Mouse (Mus musculus) MEL (cell line): Measurements from ENCODE around the gene G6pc. TPM values are rescaled to one million over a fixed set of nuclear protein-coding genes. Genes with fewer than 3 reads are reported as not detected.

Experiments used
- DNase-seq: peaks from one replicate; pipeline ENCODE4 v3.0.0; 2011; ENCODE audit warnings: low read depth, low spot score
- H3K27ac ChIP-seq: 2 replicates; pipeline ENCODE4 v1.5.1; 2012; ENCODE audit warnings: low read depth, mild to moderate bottlenecking, control low read depth, low read length, moderate library complexity; ENCODE audit not compliant: control insufficient read depth
- H3K27me3 ChIP-seq, 2 experiments: fragments of 150-350 bp in 1 of 2; sonication (generic) in 1 of 2; 2 replicates each; pipeline ENCODE4 v1.6.1; 2012; ENCODE audit warnings: low read length in 2 of 2, mild to moderate bottlenecking in 2 of 2, improper control_type of control experiment in 1 of 2, moderate library complexity in 1 of 2; ENCODE audit not compliant: insufficient read depth in 2 of 2, control insufficient read depth in 1 of 2
- H3K36me3 ChIP-seq, 2 experiments: 2 replicates each; pipeline ENCODE4 v1.6.1; 2012 to 2014; ENCODE audit warnings: low read length in 2 of 2, improper control_type of control experiment in 1 of 2, inconsistent platforms in 1 of 2, mild to moderate bottlenecking in 1 of 2; ENCODE audit not compliant: insufficient read depth in 2 of 2, control insufficient read depth in 1 of 2
- H3K4me1 ChIP-seq, 2 experiments: fragments of 150-350 bp in 1 of 2; sonication (generic) in 1 of 2; 2 replicates each; pipeline ENCODE4 v1.6.1; 2012; ENCODE audit warnings: low read length in 2 of 2, improper control_type of control experiment in 1 of 2, mild to moderate bottlenecking in 1 of 2; ENCODE audit not compliant: insufficient read depth in 2 of 2, control insufficient read depth in 1 of 2
- H3K4me3 ChIP-seq, 2 experiments: fragments of 150-350 bp in 1 of 2; sonication (generic) in 1 of 2; 2 replicates each; pipeline ENCODE4 v1.5.1; 2012; ENCODE audit warnings: low read depth in 2 of 2, low read length in 2 of 2, mild to moderate bottlenecking in 2 of 2, moderate library complexity in 2 of 2, control low read depth in 1 of 2, improper control_type of control experiment in 1 of 2; ENCODE audit not compliant: control insufficient read depth in 1 of 2, insufficient read depth in 1 of 2
- H3K79me2 ChIP-seq: 2 replicates; pipeline ENCODE4 v1.6.1; 2012; ENCODE audit warnings: mild to moderate bottlenecking, low read length, moderate library complexity; ENCODE audit not compliant: control insufficient read depth, poor library complexity, insufficient read depth
- H3K9ac ChIP-seq: 2 replicates; pipeline ENCODE4 v1.6.1; 2012; ENCODE audit warnings: low read depth, mild to moderate bottlenecking, control low read depth, low read length, moderate library complexity; ENCODE audit not compliant: control insufficient read depth, poor library complexity, severe bottlenecking
- H3K9me3 ChIP-seq: fragments of 150-350 bp; sonication (generic); replicated peaks from 2 replicates; pipeline ENCODE4 v1.6.1; 2012; ENCODE audit warnings: mild to moderate bottlenecking, low read length, improper control_type of control experiment, moderate library complexity; ENCODE audit not compliant: insufficient read depth
- CTCF ChIP-seq, 3 experiments: IDR thresholded peaks in 2 of 3; conservative IDR thresholded peaks in 1 of 3; 2 replicates each; pipeline ENCODE4 v1.5.1; 2011 to 2012; ENCODE audit warnings: low read length in 3 of 3, low read depth in 2 of 3, mild to moderate bottlenecking in 2 of 3, improper control_type of control experiment in 1 of 3, inconsistent platforms in 1 of 3, mixed read lengths in 1 of 3, moderate library complexity in 1 of 3; ENCODE audit not compliant: control insufficient read depth in 1 of 3, insufficient read depth in 1 of 3, poor library complexity in 1 of 3, severe bottlenecking in 1 of 3
- E2F4 ChIP-seq: IDR thresholded peaks from 2 replicates; pipeline ENCODE4 v1.6.1; 2011; ENCODE audit warnings: low read depth, low read length, improper control_type of control experiment, borderline replicate concordance
- ELF1 ChIP-seq: IDR thresholded peaks from 2 replicates; pipeline ENCODE4 v1.6.1; 2014; ENCODE audit warnings: low read depth, mild to moderate bottlenecking, inconsistent platforms, low read length, improper control_type of control experiment, moderate library complexity
- EP300 ChIP-seq, 2 experiments: IDR thresholded peaks; 2 replicates each; pipeline ENCODE4 v1.6.1; 2011; ENCODE audit warnings: improper control_type of control experiment in 2 of 2, low read length in 2 of 2, low read depth in 1 of 2, mild to moderate bottlenecking in 1 of 2
- ETS1 ChIP-seq: IDR thresholded peaks from 2 replicates; pipeline ENCODE4 v1.6.1; 2012; ENCODE audit warnings: low read depth, mild to moderate bottlenecking, inconsistent platforms, low read length, improper control_type of control experiment, moderate library complexity
- GATA1 ChIP-seq: IDR thresholded peaks from 2 replicates; pipeline ENCODE4 v1.6.1; 2011; ENCODE audit warnings: low read depth, low read length, improper control_type of control experiment
- HCFC1 ChIP-seq: IDR thresholded peaks from 2 replicates; pipeline ENCODE4 v1.6.1; 2012; ENCODE audit warnings: low read depth, mild to moderate bottlenecking, inconsistent platforms, low read length, improper control_type of control experiment, moderate library complexity
- JUND ChIP-seq: IDR thresholded peaks from 2 replicates; pipeline ENCODE4 v1.6.1; 2011; ENCODE audit warnings: low read depth, mild to moderate bottlenecking, improper control_type of control experiment, low read length
- KAT2A ChIP-seq: conservative IDR thresholded peaks from 2 replicates; pipeline ENCODE4 v1.6.1; 2012; ENCODE audit warnings: low read depth, low read length, improper control_type of control experiment, inconsistent platforms
- MAFK ChIP-seq: IDR thresholded peaks from 2 replicates; pipeline ENCODE4 v1.6.1; 2011; ENCODE audit warnings: low read depth, mild to moderate bottlenecking, low read length, improper control_type of control experiment, borderline replicate concordance
- MAX ChIP-seq: IDR thresholded peaks from 2 replicates; pipeline ENCODE4 v1.6.1; 2011; ENCODE audit warnings: low read length, improper control_type of control experiment
- MAZ ChIP-seq: IDR thresholded peaks from 2 replicates; pipeline ENCODE4 v1.6.1; 2012; ENCODE audit warnings: low read depth, mild to moderate bottlenecking, inconsistent platforms, low read length, improper control_type of control experiment
- MXI1 ChIP-seq: IDR thresholded peaks from 2 replicates; pipeline ENCODE4 v1.6.1; 2011; ENCODE audit warnings: mild to moderate bottlenecking, low read depth, low read length, improper control_type of control experiment
- MYC ChIP-seq: IDR thresholded peaks from 2 replicates; pipeline ENCODE4 v1.6.1; 2011; ENCODE audit warnings: low read depth, mild to moderate bottlenecking, low read length, improper control_type of control experiment, moderate library complexity
- NELFE ChIP-seq: IDR thresholded peaks from 2 replicates; pipeline ENCODE4 v1.6.1; 2011; ENCODE audit warnings: low read depth, low read length, improper control_type of control experiment
- NRF1 ChIP-seq: IDR thresholded peaks from 2 replicates; pipeline ENCODE4 v1.6.1; 2014; ENCODE audit warnings: low read depth, mild to moderate bottlenecking, inconsistent platforms, low read length, improper control_type of control experiment, moderate library complexity; ENCODE audit not compliant: poor library complexity, insufficient read depth, severe bottlenecking
- POLR2A ChIP-seq, 2 experiments: IDR thresholded peaks; 2 replicates each; pipeline ENCODE4 v1.6.1; 2011 to 2012; ENCODE audit warnings: low read length in 2 of 2, mild to moderate bottlenecking in 2 of 2, control low read depth in 1 of 2, improper control_type of control experiment in 1 of 2, low read depth in 1 of 2, moderate library complexity in 1 of 2; ENCODE audit not compliant: control insufficient read depth in 1 of 2, insufficient read depth in 1 of 2, poor library complexity in 1 of 2
- RAD21 ChIP-seq: IDR thresholded peaks from 2 replicates; pipeline ENCODE4 v1.6.1; 2011; ENCODE audit warnings: mild to moderate bottlenecking, low read depth, low read length, improper control_type of control experiment
- RCOR1 ChIP-seq: IDR thresholded peaks from 2 replicates; pipeline ENCODE4 v1.6.1; 2012; ENCODE audit warnings: low read depth, mild to moderate bottlenecking, inconsistent platforms, low read length, improper control_type of control experiment
- SIN3A ChIP-seq: IDR thresholded peaks from 2 replicates; pipeline ENCODE4 v1.6.1; 2012; ENCODE audit warnings: low read length, improper control_type of control experiment, inconsistent platforms
- SMC3 ChIP-seq: IDR thresholded peaks from 2 replicates; pipeline ENCODE4 v1.6.1; 2011; ENCODE audit warnings: low read depth, low read length, improper control_type of control experiment
- TBP ChIP-seq: IDR thresholded peaks from 2 replicates; pipeline ENCODE4 v1.8.0; 2011; ENCODE audit warnings: low read depth, low read length, improper control_type of control experiment
- TCF12 ChIP-seq: IDR thresholded peaks from 2 replicates; pipeline ENCODE4 v1.6.1; 2014; ENCODE audit warnings: low read depth, mild to moderate bottlenecking, inconsistent platforms, low read length, improper control_type of control experiment, moderate library complexity
- USF2 ChIP-seq, 2 experiments: IDR thresholded peaks; 2 replicates each; pipeline ENCODE4 v1.6.1; 2011 to 2012; ENCODE audit warnings: improper control_type of control experiment in 2 of 2, low read length in 2 of 2, borderline replicate concordance in 1 of 2, inconsistent platforms in 1 of 2, low read depth in 1 of 2, mild to moderate bottlenecking in 1 of 2; ENCODE audit not compliant: insufficient read depth in 1 of 2
- ZKSCAN1 ChIP-seq: IDR thresholded peaks from 2 replicates; pipeline ENCODE4 v1.6.1; 2012; ENCODE audit warnings: low read depth, mild to moderate bottlenecking, inconsistent platforms, low read length, improper control_type of control experiment, moderate library complexity
- ZMIZ1 ChIP-seq: IDR thresholded peaks from 2 replicates; pipeline ENCODE4 v1.6.1; 2012; ENCODE audit warnings: low read depth, mild to moderate bottlenecking, inconsistent platforms, low read length, improper control_type of control experiment, moderate library complexity
- ZNF384 ChIP-seq: IDR thresholded peaks from 2 replicates; pipeline ENCODE4 v1.6.1; 2012; ENCODE audit warnings: low read depth, mild to moderate bottlenecking, inconsistent platforms, low read length, improper control_type of control experiment
- polyA plus RNA-seq, 2 experiments: library from polyadenylated mRNA; stranded (reverse) in 1 of 2; unstranded in 1 of 2; fragments of >175 nt in 1 of 2; fragments of >200 nt in 1 of 2; gene quantifications; 2 replicates each; pipeline versions ENCODE4 v1.2.1 to v1.2.4; 2012; ENCODE audit warnings: low replicate concordance in 2 of 2, low read depth in 1 of 2; ENCODE audit not compliant: insufficient read length in 2 of 2, insufficient read depth in 1 of 2, missing spikeins in 1 of 2
- total RNA-seq: library from RNA; depleted of rRNA; stranded (reverse); fragments of 300-350 nt; gene quantifications from 2 replicates; pipeline ENCODE4 v1.2.3, GENCODE M21; 2012

Gene G6pc
- total and polyA plus RNA-seq, 3 experiments = not detected

GRCm38 (mm10) chr11:101417101-101417855 is 49.9 kb downstream of the G6pc start, which contains the start of gene Aarsd1:
Aarsd1 (minus strand) TSS chr11:101417615.
- H3K4me3 ChIP-seq = peak within 1 kb of the TSS; percentile 86 to 89
- peak within 1 kb of the TSS; percentile 85 for H3K27ac ChIP-seq
- TF ChIP-seq CTCF (IDR thresholded peaks at IDR 0.05 in 2 of 3, conservative IDR thresholded peaks at IDR 0.05 in 1 of 3; ENCODE audit: control insufficient read depth in 1 of 3, insufficient read depth in 1 of 3, low read depth in 2 of 3, low read length in 3 of 3, poor library complexity in 1 of 3, severe bottlenecking in 1 of 3) (peak in 1 of 3 experiments; percentile 2; a peak in 1 of 6 replicates), MYC (peak; percentile 77; the same call in 1 of the 2 replicates), HCFC1 (peak; percentile 90), SIN3A (peak; percentile 86), EP300 (IDR thresholded peaks at IDR 0.05; ENCODE audit: low read depth in 1 of 2, low read length in 2 of 2) (peak in 1 of 2 experiments; percentile 35; a peak in 1 of 4 replicates), RAD21 (no peak), SMC3 (no peak), NELFE (peak; percentile 62; the same call in 1 of the 2 replicates), MAZ (0 out of 2 replicates have a peak, but pooled peaks have one; percentile 15), USF2 (IDR thresholded peaks at IDR 0.05; ENCODE audit: borderline replicate concordance in 1 of 2, insufficient read depth in 1 of 2, low read depth in 1 of 2, low read length in 2 of 2) (no peak), NRF1 (peak; percentile 75), MXI1 (peak; percentile 86), POLR2A (IDR thresholded peaks at IDR 0.05; ENCODE audit: control insufficient read depth in 1 of 2, insufficient read depth in 1 of 2, low read depth in 1 of 2, low read length in 2 of 2, poor library complexity in 1 of 2) (peak; percentile 69 to 77), MAFK (no peak), MAX (peak; percentile 35; the same call in 1 of the 2 replicates), ETS1 (peak; percentile 36; the same call in 1 of the 2 replicates), JUND (0 out of 2 replicates have a peak, but pooled peaks have one; percentile 8), E2F4 (peak; percentile 94; the same call in 1 of the 2 replicates), GATA1 (no peak), ZKSCAN1 (no peak), ELF1 (no peak), TCF12 (peak; percentile 66; the same call in 1 of the 2 replicates), ZMIZ1 (peak; percentile 78; the same call in 1 of the 2 replicates), TBP (peak; percentile 85; the same call in 1 of the 2 replicates), ZNF384 (no peak; the same call in 1 of the 2 replicates), KAT2A (peak; percentile 70; the same call in 1 of the 2 replicates), RCOR1 (no peak)
- peaks cover 12% of the 10 kb centered on the region for H3K79me2 ChIP-seq
- no peaks in the 10 kb centered on the region for H3K9me3 ChIP-seq
- H3K9ac ChIP-seq = peak within 1 kb of the TSS; percentile 95
- H3K36me3 ChIP-seq = peaks cover 2 to 19% of the 10 kb centered on the region in 2 experiments
- H3K4me1 ChIP-seq = peaks cover 8 to 12% of the 10 kb centered on the region in 2 experiments
- no peaks in the 10 kb centered on the region for H3K27me3 ChIP-seq
- DNase-seq = peak; percentile 96
